In genomic region chr8:126805365-126806180, GRCm38 (mm10) we compare ENCODE assay signal across 8 mouse cellular contexts.
DNase-seq lines count a peak whose midpoint lies in the region; ATAC-seq lines count a peak whose summit lies in the region.

No protein-coding gene starts in this region.

- intact Hi-C loops in heart, postnatal 14 days (cut with DNase I), result loop anchor here (1.0 to 5.0 kb wide), 3 partner anchors 69 to 210 kb away; no protein-coding TSS in a partner anchor

- ATAC-seq in megakaryocyte progenitor cell, adult 5-6 weeks (replicated peaks; ENCODE audit: poor library complexity), result peak; percentile 57
- ATAC-seq in erythroid progenitor cell, adult 5-6 weeks (replicated peaks; ENCODE audit: low FRiP score, poor library complexity, severe bottlenecking), result no peak

- peak; percentile 54 to 59 for DNase-seq in spleen, adult 18-20 months
- DNase-seq in spleen, adult 12 weeks (ENCODE audit: low spot score), result no peak
- peak; percentile 47 for DNase-seq in embryo, embryonic 9.5 days (ENCODE audit: extremely low spot score)
- peak; percentile 77 for DNase-seq in heart, postnatal 14 days
- DNase-seq in kidney, postnatal 4 days, result peak; percentile 67 to 79
- no peak for DNase-seq in layer of hippocampus, adult 18-20 months (ENCODE audit: low spot score in 2 of 2)

Comparison
In these comparisons a context has a peak if more than half of its experiments do, and no peak if none do; other contexts are left out.
1. DNase-seq: peak in spleen, adult 18-20 months (2 of 2), embryo, embryonic 9.5 days (single experiment), heart, postnatal 14 days (2 of 2) and kidney, postnatal 4 days (2 of 2); none in spleen, adult 12 weeks (single experiment) and layer of hippocampus, adult 18-20 months (0 of 2).